ENCODE assay signal across 29 mouse cellular contexts in the genomic region with DNA sequence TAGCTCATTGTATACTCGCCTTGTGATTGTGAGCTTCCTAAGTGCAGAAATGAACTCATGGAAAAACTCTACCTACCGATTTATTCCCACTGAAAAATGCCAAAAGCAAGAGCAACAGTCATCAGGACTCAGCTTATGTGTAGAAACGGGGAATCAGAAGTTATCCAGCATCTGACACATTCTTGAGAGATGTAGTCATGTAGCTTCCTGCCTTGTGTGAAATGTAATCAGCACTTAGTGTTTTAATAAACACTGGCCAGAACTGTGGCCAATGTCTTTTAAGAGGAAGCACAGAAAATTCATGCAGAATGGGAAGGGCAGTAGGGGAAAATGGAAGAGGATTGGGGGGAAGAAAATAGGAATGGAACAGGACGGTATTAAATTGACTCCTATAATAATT.
A peak's percentile ranks its signal among the peaks of the same experiment; 100 is the strongest.
DNase-seq lines count a peak whose midpoint lies in the region; ATAC-seq and TF ChIP-seq lines count a peak whose summit lies in the region.
"Had no signal": no experiment of that assay in that cellular context is flagged by ENCODE, and none has a peak within 500 bp of the region (broad histone marks: within the 10 kb centered on the region; RNA-seq: fewer than 3 reads in every experiment).

No protein-coding gene starts in this region.

- H3K79me2 ChIP-seq in liver, adult 2 months (ENCODE audit: control insufficient read depth, insufficient read depth, low read length): no peaks in the 10 kb centered on the region

- no peak overlapping the region for H3K9ac ChIP-seq in heart, embryonic 14.5 days (ENCODE audit: low read length)
- H3K9ac ChIP-seq in liver, adult 2 months (ENCODE audit: low read depth, low read length): no peak overlapping the region
- H3K9ac ChIP-seq in midbrain, embryonic 11.5 days (ENCODE audit: low read length): no peak overlapping the region
- no peak overlapping the region for H3K9ac ChIP-seq in midbrain, embryonic 15.5 days
- H3K9ac ChIP-seq: embryonic facial prominence, embryonic 12.5 days; embryonic facial prominence, embryonic 15.5 days; forebrain, postnatal 0 days; hindbrain, embryonic 13.5 days; intestine, embryonic 15.5 days had no signal

- H3K4me3 ChIP-seq in heart, embryonic 14.5 days (ENCODE audit: control insufficient read depth in 1 of 2, insufficient read depth in 1 of 2, low read depth in 1 of 2, low read length in 2 of 2): no peak overlapping the region
- no peak overlapping the region for H3K4me3 ChIP-seq in liver, adult 2 months (ENCODE audit: insufficient read depth, low read depth, low read length)
- no peak overlapping the region for H3K4me3 ChIP-seq in midbrain, embryonic 11.5 days (ENCODE audit: low read depth, low read length)
- H3K4me3 ChIP-seq in midbrain, embryonic 15.5 days: no peak overlapping the region
- H3K4me3 ChIP-seq: embryonic facial prominence, embryonic 12.5 days; embryonic facial prominence, embryonic 15.5 days; gastrocnemius, adult 2 months; heart, adult 2 months; hindbrain, embryonic 10.5 days; hindbrain, embryonic 13.5 days; intestine, embryonic 15.5 days had no signal

- no peak overlapping the region for H3K27ac ChIP-seq in heart, embryonic 14.5 days (replicated peaks in 1 of 2; ENCODE audit: control insufficient read depth in 1 of 2, insufficient read depth in 1 of 2, low read depth in 2 of 2, low read length in 2 of 2)
- H3K27ac ChIP-seq in liver, adult 2 months (replicated peaks; ENCODE audit: insufficient read depth, low read depth, low read length): no peak overlapping the region
- no peak overlapping the region for H3K27ac ChIP-seq in midbrain, embryonic 11.5 days (ENCODE audit: low read depth, low read length)
- no peak overlapping the region for H3K27ac ChIP-seq in midbrain, embryonic 15.5 days
- H3K27ac ChIP-seq: embryonic facial prominence, embryonic 12.5 days; embryonic facial prominence, embryonic 15.5 days; gastrocnemius, adult 2 months; heart, adult 2 months; hindbrain, embryonic 10.5 days; hindbrain, embryonic 13.5 days; intestine, embryonic 15.5 days had no signal

- no peak overlapping the region for H3K4me2 ChIP-seq in heart, embryonic 14.5 days (ENCODE audit: low read length)
- no peak overlapping the region for H3K4me2 ChIP-seq in midbrain, embryonic 11.5 days
- H3K4me2 ChIP-seq in midbrain, embryonic 15.5 days: no peak overlapping the region
- H3K4me2 ChIP-seq: embryonic facial prominence, embryonic 12.5 days; embryonic facial prominence, embryonic 15.5 days; heart, embryonic 11.5 days; hindbrain, embryonic 13.5 days; intestine, embryonic 15.5 days had no signal

- TF ChIP-seq POLR2A in liver, adult 2 months (IDR thresholded peaks at IDR 0.05; ENCODE audit: extremely low read depth, insufficient read depth, low read length): no peak

- peaks cover 2 to 10% of the 10 kb centered on the region in 2 experiments; a peak in 3 of 4 replicates for H3K4me1 ChIP-seq in heart, embryonic 14.5 days (ENCODE audit: control insufficient read depth in 2 of 2, insufficient read depth in 2 of 2, low read length in 2 of 2)
- H3K4me1 ChIP-seq in liver, adult 2 months (ENCODE audit: control insufficient read depth, insufficient read depth, low read length): no peaks in the 10 kb centered on the region
- no peaks in the 10 kb centered on the region for H3K4me1 ChIP-seq in midbrain, embryonic 11.5 days (ENCODE audit: control insufficient read depth, insufficient read depth, low read length)
- H3K4me1 ChIP-seq in midbrain, embryonic 15.5 days: no peaks in the 10 kb centered on the region
- H3K4me1 ChIP-seq: embryonic facial prominence, embryonic 12.5 days; embryonic facial prominence, embryonic 15.5 days; hindbrain, embryonic 10.5 days; hindbrain, embryonic 13.5 days; intestine, embryonic 15.5 days had no signal

- H3K9me3 ChIP-seq in heart, embryonic 14.5 days (ENCODE audit: control insufficient read depth, low read length): no peaks in the 10 kb centered on the region
- no peaks in the 10 kb centered on the region for H3K9me3 ChIP-seq in midbrain, embryonic 11.5 days (ENCODE audit: control insufficient read depth, low read length)
- H3K9me3 ChIP-seq in midbrain, embryonic 15.5 days: no peaks in the 10 kb centered on the region
- H3K9me3 ChIP-seq: embryonic facial prominence, embryonic 12.5 days; embryonic facial prominence, embryonic 15.5 days; G1E; hindbrain, embryonic 10.5 days; hindbrain, embryonic 13.5 days; intestine, embryonic 15.5 days had no signal

- no peaks in the 10 kb centered on the region for H3K36me3 ChIP-seq in heart, embryonic 14.5 days (ENCODE audit: control insufficient read depth, insufficient read depth, low read length)
- H3K36me3 ChIP-seq in liver, adult 2 months (ENCODE audit: control insufficient read depth, insufficient read depth, low read length): no peaks in the 10 kb centered on the region
- no peaks in the 10 kb centered on the region for H3K36me3 ChIP-seq in midbrain, embryonic 11.5 days (ENCODE audit: control insufficient read depth, insufficient read depth, low read length)
- no peaks in the 10 kb centered on the region for H3K36me3 ChIP-seq in midbrain, embryonic 15.5 days (replicated peaks)
- H3K36me3 ChIP-seq: embryonic facial prominence, embryonic 12.5 days; embryonic facial prominence, embryonic 15.5 days; G1E; hindbrain, embryonic 10.5 days; hindbrain, embryonic 13.5 days; intestine, embryonic 15.5 days had no signal

- no peak for TF ChIP-seq CTCF in liver, adult 2 months (IDR thresholded peaks at IDR 0.05; ENCODE audit: low read depth, low read length)

- WGBS in heart, embryonic 14.5 days: 37% methylated on average over 4 of the region's 4 CpGs
- WGBS in liver, adult 2 months: 67% methylated on average over 4 of the region's 4 CpGs
- 80% methylated on average over 4 of the region's 4 CpGs for WGBS in midbrain, embryonic 11.5 days
- 87% methylated on average over 4 of the region's 4 CpGs for WGBS in midbrain, embryonic 15.5 days

- no peaks in the 10 kb centered on the region for H3K27me3 ChIP-seq in heart, embryonic 14.5 days (ENCODE audit: control insufficient read depth, insufficient read depth, low read length)
- no peaks in the 10 kb centered on the region for H3K27me3 ChIP-seq in liver, adult 2 months (ENCODE audit: control insufficient read depth, insufficient read depth, low read length)
- no peaks in the 10 kb centered on the region for H3K27me3 ChIP-seq in midbrain, embryonic 11.5 days (ENCODE audit: control insufficient read depth, insufficient read depth, low read length)
- H3K27me3 ChIP-seq in midbrain, embryonic 15.5 days (replicated peaks): no peaks in the 10 kb centered on the region
- H3K27me3 ChIP-seq: CH12.LX; embryonic facial prominence, embryonic 12.5 days; embryonic facial prominence, embryonic 15.5 days; hindbrain, embryonic 13.5 days; intestine, embryonic 15.5 days had no signal

- DNase-seq in heart, adult 11 months: peak; percentile 44
- DNase-seq in heart, adult 18-20 months: no peak
- DNase-seq in heart, adult 9 months (ENCODE audit: low spot score in 2 of 2): no peak
- DNase-seq in liver, adult 2 months (ENCODE audit: extremely low read depth, low read depth, low spot score): peak; percentile 8
- no peak for DNase-seq in liver
- DNase-seq in midbrain, embryonic 11.5 days (ENCODE audit: low spot score, missing footprints): peak; percentile 44
- DNase-seq: adrenal gland, adult 2 months; adrenal gland, postnatal 14 days; B cell, adult 2 months; cerebellum, adult 11 months; cerebellum, adult 2 months; cerebellum, adult 9-11 months; cerebellum, postnatal 25 days; forebrain, postnatal 0 days; gastrocnemius, adult 2 months; gastrocnemius, postnatal 14 days; heart, adult 2 months had no signal

- peak; percentile 59; the same call in 1 of the 2 replicates for ATAC-seq in heart, embryonic 14.5 days (ENCODE audit: insufficient number of reproducible peaks, insufficient read depth, low FRiP score, low read depth)
- ATAC-seq in midbrain, embryonic 11.5 days (ENCODE audit: low FRiP score): no peak
- ATAC-seq in midbrain, embryonic 15.5 days (replicated peaks): no peak
- ATAC-seq: forebrain, embryonic 14.5 days; forebrain, postnatal 0 days; hindbrain, embryonic 16.5 days; intestine, embryonic 15.5 days had no signal

Comparison
In these comparisons a context has a peak if more than half of its experiments do, and no peak if none do; other contexts are left out.
1. DNase-seq: peak in heart, adult 11 months (single experiment), liver, adult 2 months (single experiment) and midbrain, embryonic 11.5 days (single experiment); none in heart, adult 18-20 months (0 of 2), heart, adult 9 months (0 of 2) and liver (single experiment).